Mouse (Mus musculus): ENCODE measurements around the gene Dcp1a. TPM values are rescaled to one million over a fixed set of nuclear protein-coding genes. Genes with fewer than 3 reads are reported as not detected.

The Dcp1a gene
- total and polyA plus RNA-seq, 3 experiments = 18.3 to 26.9 (median 20.1) TPM

DNA sequence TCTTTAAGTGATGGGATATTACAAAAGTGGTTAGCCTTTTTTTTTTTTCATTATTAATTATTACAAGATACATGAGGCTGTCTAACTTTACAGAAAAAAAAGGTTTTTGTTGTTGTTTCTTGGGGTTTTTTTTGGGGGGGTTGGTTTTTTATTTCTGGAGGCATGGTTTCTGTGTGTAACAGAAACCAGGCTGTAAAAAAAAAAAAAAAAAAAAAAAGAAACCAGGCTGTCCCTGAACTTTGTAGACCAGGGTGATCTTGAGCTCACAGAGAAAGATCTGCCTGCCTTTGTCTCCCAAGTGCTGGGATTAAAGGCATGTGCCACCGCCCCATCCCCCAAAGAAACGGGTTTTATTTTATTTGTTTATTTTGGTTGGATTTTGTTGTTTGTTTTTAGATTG lies 72.6 kb downstream of the Dcp1a start:
- H3K79me2 ChIP-seq (replicated peaks; ENCODE audit: control insufficient read depth, extremely low read depth, insufficient read depth, poor library complexity, severe bottlenecking) = peaks cover 75% of the 10 kb centered on the region
- H3K4me2 ChIP-seq (ENCODE audit: insufficient read depth, low read depth, poor library complexity, severe bottlenecking) = no peak overlapping the region
- no peak overlapping the region for H3K27ac ChIP-seq (ENCODE audit: insufficient read depth, low read depth)
- DNase-seq (ENCODE audit: extremely low read depth) = no peak
- in situ Hi-C loops (cut with MboI; ENCODE audit: low pct_ligation_motif_present, low pct_unique_long_range_greater_than_20kb, low sequenced_read_pairs) (no loop called here), dilution Hi-C loops (cut with MboI; ENCODE audit: extremely low pct_ligation_motif_present, extremely low pct_unique_long_range_greater_than_20kb, low sequenced_read_pairs) (no loop called here)
- no peaks in the 10 kb centered on the region for H3K9me3 ChIP-seq (replicated peaks; ENCODE audit: low read length)
- peaks cover 7 to 46% of the 10 kb centered on the region in 2 experiments for H3K36me3 ChIP-seq (replicated peaks in 1 of 2; ENCODE audit: control insufficient read depth in 1 of 2, insufficient read depth in 1 of 2, low read length in 1 of 2)
- peaks cover 15 to 69% of the 10 kb centered on the region in 2 experiments for H3K4me1 ChIP-seq (ENCODE audit: control insufficient read depth in 1 of 2, insufficient read depth in 2 of 2)
- no peak overlapping the region for H3K4me3 ChIP-seq (replicated peaks in 1 of 3; ENCODE audit: low read depth in 2 of 3, low read length in 2 of 3, poor library complexity in 1 of 3)
- no peaks in the 10 kb centered on the region for H3K27me3 ChIP-seq (replicated peaks)
- H3K9ac ChIP-seq (ENCODE audit: insufficient read depth, low read depth) = no peak overlapping the region
- TF ChIP-seq EP300 (IDR thresholded peaks at IDR 0.05; ENCODE audit: low read length) (no peak), CTCF (conservative IDR thresholded peaks at IDR 0.05 in 1 of 2, IDR thresholded peaks at IDR 0.05 in 1 of 2; ENCODE audit: low read depth in 2 of 2, low read length in 2 of 2) (no peak), ZNF384 (IDR thresholded peaks at IDR 0.05; ENCODE audit: low read depth, low read length) (peak; percentile 77), SIN3A (IDR thresholded peaks at IDR 0.05; ENCODE audit: low read length) (no peak)

- Histone ChIP-seq H3K4me2 (ENCODE audit: insufficient read depth, low read depth, poor library complexity, severe bottlenecking) (no peak overlapping the region), H3K79me2 (replicated peaks; ENCODE audit: control insufficient read depth, extremely low read depth, insufficient read depth, poor library complexity, severe bottlenecking) (peaks cover 85% of the 10 kb centered on the region), H3K27ac (ENCODE audit: insufficient read depth, low read depth) (no peak overlapping the region), H3K9ac (ENCODE audit: insufficient read depth, low read depth) (no peak overlapping the region), H3K4me1 (ENCODE audit: control insufficient read depth in 1 of 2, insufficient read depth in 2 of 2) (peaks cover 10 to 73% of the 10 kb centered on the region in 2 experiments), H3K4me3 (replicated peaks in 1 of 3; ENCODE audit: low read depth in 2 of 3, low read length in 2 of 3, poor library complexity in 1 of 3) (no peak overlapping the region), H3K9me3 (replicated peaks; ENCODE audit: low read length) (no peaks in the 10 kb centered on the region), H3K27me3 (replicated peaks) (no peaks in the 10 kb centered on the region), H3K36me3 (replicated peaks in 1 of 2; ENCODE audit: control insufficient read depth in 1 of 2, insufficient read depth in 1 of 2, low read length in 1 of 2) (peaks cover 15 to 58% of the 10 kb centered on the region in 2 experiments)
- dilution Hi-C loops (cut with MboI; ENCODE audit: extremely low pct_ligation_motif_present, extremely low pct_unique_long_range_greater_than_20kb, low sequenced_read_pairs) (no loop called here), in situ Hi-C loops (cut with MboI; ENCODE audit: low pct_ligation_motif_present, low pct_unique_long_range_greater_than_20kb, low sequenced_read_pairs) (no loop called here)
- no peak for DNase-seq (ENCODE audit: extremely low read depth)
- TF ChIP-seq MEF2A (IDR thresholded peaks at IDR 0.05; ENCODE audit: borderline replicate concordance, low read depth, low read length) = no peak
- TF ChIP-seq ELF1 (IDR thresholded peaks at IDR 0.05; ENCODE audit: low read depth, low read length) = no peak
- no peak for TF ChIP-seq SIN3A (IDR thresholded peaks at IDR 0.05; ENCODE audit: low read length)
- TF ChIP-seq MAX (IDR thresholded peaks at IDR 0.05; ENCODE audit: low read length) = no peak
- no peak for TF ChIP-seq MAZ (IDR thresholded peaks at IDR 0.05; ENCODE audit: low read depth, low read length)
Measured at GRCm38 (mm10) chr14:30553185-30553584, 73.8 kb downstream of the Dcp1a start.

- peaks cover 4 to 57% of the 10 kb centered on the region in 2 experiments for H3K4me1 ChIP-seq (ENCODE audit: control insufficient read depth in 1 of 2, insufficient read depth in 2 of 2)
- H3K79me2 ChIP-seq (replicated peaks; ENCODE audit: control insufficient read depth, extremely low read depth, insufficient read depth, poor library complexity, severe bottlenecking) = peaks cover 60% of the 10 kb centered on the region
- H3K27me3 ChIP-seq (replicated peaks) = no peaks in the 10 kb centered on the region
- H3K9me3 ChIP-seq (replicated peaks; ENCODE audit: low read length) = no peaks in the 10 kb centered on the region
- H3K4me3 ChIP-seq (replicated peaks in 1 of 3; ENCODE audit: low read depth in 2 of 3, low read length in 2 of 3, poor library complexity in 1 of 3) = no peak overlapping the region
- H3K4me2 ChIP-seq (ENCODE audit: insufficient read depth, low read depth, poor library complexity, severe bottlenecking) = no peak overlapping the region
- TF ChIP-seq IRF4 (IDR thresholded peaks at IDR 0.05; ENCODE audit: low read depth, low read length) = no peak
- TF ChIP-seq KAT2A (IDR thresholded peaks at IDR 0.05; ENCODE audit: insufficient replicate concordance, low read length) = no peak
- dilution Hi-C loops (cut with MboI; ENCODE audit: extremely low pct_ligation_motif_present, extremely low pct_unique_long_range_greater_than_20kb, low sequenced_read_pairs) (no loop called here), in situ Hi-C loops (cut with MboI; ENCODE audit: low pct_ligation_motif_present, low pct_unique_long_range_greater_than_20kb, low sequenced_read_pairs) (no loop called here)
- no peak overlapping the region for H3K9ac ChIP-seq (ENCODE audit: insufficient read depth, low read depth)
- peaks cover 50 to 91% of the 10 kb centered on the region in 2 experiments for H3K36me3 ChIP-seq (replicated peaks in 1 of 2; ENCODE audit: control insufficient read depth in 1 of 2, insufficient read depth in 1 of 2, low read length in 1 of 2)
- peak; percentile 51 for DNase-seq (ENCODE audit: extremely low read depth)
- H3K27ac ChIP-seq (ENCODE audit: insufficient read depth, low read depth) = no peak overlapping the region
Measured at GRCm38 (mm10) chr14:30556651-30557050, 77.3 kb downstream of the Dcp1a start.
